Mouse (Mus musculus) megakaryocyte, embryonic 14.5 days (primary cell): ENCODE data around the gene Chsy1. TPM values are rescaled to one million over a fixed set of nuclear protein-coding genes. Genes with fewer than 3 reads are reported as not detected.

Experiments used
- H3K27me3 ChIP-seq: replicated peaks from 2 replicates; pipeline ENCODE3; 2012; ENCODE audit warnings: inconsistent platforms
- H3K36me3 ChIP-seq: replicated peaks from 2 replicates; pipeline ENCODE3; 2012; ENCODE audit warnings: low read length, inconsistent platforms, mixed read lengths
- H3K4me1 ChIP-seq: 2 replicates; pipeline ENCODE4 v1.6.1; 2012; ENCODE audit warnings: inconsistent platforms
- H3K4me3 ChIP-seq: replicated peaks from 2 replicates; pipeline ENCODE3; 2012; ENCODE audit warnings: moderate library complexity, mild to moderate bottlenecking, inconsistent platforms
- H3K9me3 ChIP-seq: 2 replicates; pipeline ENCODE4 v1.6.1; 2012; ENCODE audit warnings: inconsistent platforms
- FLI1 ChIP-seq: IDR thresholded peaks from 2 replicates; pipeline ENCODE4 v1.6.1; 2012; ENCODE audit warnings: low read length, inconsistent platforms, mixed read lengths
- GATA1 ChIP-seq: IDR thresholded peaks from 3 replicates; pipeline ENCODE4 v1.6.1; 2012; ENCODE audit warnings: mixed read lengths, low read length, inconsistent platforms, borderline replicate concordance
- polyA plus RNA-seq: library from polyadenylated mRNA; stranded (reverse); fragments of >175 nt; gene quantifications from 2 replicates; pipeline ENCODE4 v1.2.3, GENCODE M21; 2012; ENCODE audit warnings: low replicate concordance; ENCODE audit not compliant: insufficient read depth

Gene Chsy1
- polyA plus RNA-seq, 1 experiment, result 14.4 TPM

DNA sequence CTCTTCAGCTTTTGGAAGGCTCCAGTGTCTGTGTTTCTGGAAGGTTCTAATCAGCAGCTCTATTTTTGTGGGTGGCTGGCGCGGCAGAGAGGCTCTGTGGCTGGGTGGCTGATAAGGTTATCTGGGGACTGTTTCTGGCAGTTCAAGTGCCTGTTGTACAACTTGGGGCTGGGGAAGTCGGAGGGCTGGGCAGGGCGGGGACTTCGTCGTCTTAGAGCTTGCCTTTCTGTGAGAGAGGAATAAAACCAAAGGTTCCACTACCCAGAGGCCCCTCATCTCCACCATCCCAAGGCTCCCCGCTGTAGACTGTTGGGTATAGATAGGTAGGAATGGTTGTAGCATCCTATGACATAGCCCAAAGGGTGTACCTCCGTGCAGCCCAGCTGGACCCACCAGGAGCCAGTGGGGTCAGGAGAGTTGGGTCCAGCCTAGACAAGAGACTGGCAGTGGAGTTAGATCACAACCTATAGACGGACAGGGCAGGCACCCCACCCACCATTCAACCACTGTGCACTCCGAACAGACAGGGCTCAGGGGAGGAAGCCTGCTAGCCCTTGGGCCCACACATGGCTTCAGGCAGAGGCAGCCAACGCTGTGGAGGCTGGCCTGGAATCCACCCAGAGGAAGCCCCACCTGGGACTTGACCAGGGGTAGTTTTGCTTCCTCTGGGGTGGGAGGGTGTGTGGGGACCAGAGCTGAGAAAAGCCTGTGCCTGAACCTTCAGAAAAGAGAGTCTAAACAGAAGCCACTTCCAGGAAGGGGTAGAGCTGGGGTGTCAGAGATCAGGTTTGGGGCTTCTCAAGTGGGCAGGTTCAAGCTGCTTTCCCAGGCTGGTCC is 87.5 kb downstream of the Chsy1 start:
- Histone ChIP-seq H3K9me3 (no peaks in the 10 kb centered on the region), H3K4me1 (peaks cover 95% of the 10 kb centered on the region), H3K27me3 (no peaks in the 10 kb centered on the region), H3K4me3 (peak overlapping the region; percentile 86), H3K36me3 (no peaks in the 10 kb centered on the region)
- TF ChIP-seq GATA1 (0 out of 3 replicates have a peak, but pooled peaks have one; percentile 26), FLI1 (no peak)

DNA sequence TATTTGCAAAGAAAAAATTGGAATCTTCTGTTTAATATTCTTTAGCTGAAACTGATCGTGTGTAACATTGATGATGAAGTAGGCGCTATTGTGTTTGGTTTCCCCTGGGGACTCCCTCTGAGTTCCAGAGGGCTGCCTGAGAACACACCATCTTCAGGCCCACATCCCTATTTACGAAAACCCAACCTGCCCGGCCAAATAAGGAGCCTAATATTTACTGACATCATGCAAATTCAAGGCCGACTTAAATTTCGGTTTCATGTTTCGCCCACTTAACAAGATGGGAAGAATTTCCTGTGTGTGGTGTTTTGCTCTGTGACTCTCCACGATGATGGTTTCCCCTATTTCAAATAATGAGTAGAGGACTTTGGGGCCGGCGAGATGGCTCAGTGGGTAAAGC is 89.1 kb downstream of the Chsy1 start:
- H3K9me3 ChIP-seq, result no peaks in the 10 kb centered on the region
- no peaks in the 10 kb centered on the region for H3K27me3 ChIP-seq
- H3K36me3 ChIP-seq, result peaks cover 7% of the 10 kb centered on the region
- TF ChIP-seq GATA1 (no peak), FLI1 (no peak)
- peaks cover 91% of the 10 kb centered on the region for H3K4me1 ChIP-seq
- H3K4me3 ChIP-seq, result peak overlapping the region; percentile 80

DNA sequence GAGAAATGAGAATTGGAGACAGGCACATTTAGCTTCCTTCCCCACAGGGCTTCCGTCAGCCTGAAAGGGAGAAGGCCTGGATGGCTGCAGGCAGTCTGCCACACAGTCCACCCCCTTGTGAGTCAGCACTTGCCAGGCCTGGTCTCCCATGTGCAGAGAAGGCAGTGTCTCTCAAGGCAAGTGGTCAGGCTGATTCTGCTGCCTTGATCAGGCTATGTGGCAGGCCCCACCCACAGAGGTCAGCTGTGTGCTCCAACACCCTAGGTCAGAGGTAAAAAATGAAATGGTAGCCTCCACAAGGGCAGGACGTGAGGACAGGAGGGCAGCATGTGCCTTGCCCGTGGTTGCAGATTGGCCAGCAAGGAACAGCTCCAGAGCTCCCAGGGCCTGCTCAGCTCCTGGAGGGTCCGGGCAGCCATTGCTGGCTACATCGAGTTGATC is 90.1 kb downstream of the Chsy1 start:
- Histone ChIP-seq H3K4me1 (peaks cover 81% of the 10 kb centered on the region), H3K36me3 (peaks cover 15% of the 10 kb centered on the region), H3K27me3 (no peaks in the 10 kb centered on the region), H3K9me3 (0 out of 2 replicates have a peak, but pooled peaks cover under 1% of the 10 kb centered on the region), H3K4me3 (peak overlapping the region; percentile 80)
- no peak for TF ChIP-seq FLI1
- TF ChIP-seq GATA1, result no peak

DNA sequence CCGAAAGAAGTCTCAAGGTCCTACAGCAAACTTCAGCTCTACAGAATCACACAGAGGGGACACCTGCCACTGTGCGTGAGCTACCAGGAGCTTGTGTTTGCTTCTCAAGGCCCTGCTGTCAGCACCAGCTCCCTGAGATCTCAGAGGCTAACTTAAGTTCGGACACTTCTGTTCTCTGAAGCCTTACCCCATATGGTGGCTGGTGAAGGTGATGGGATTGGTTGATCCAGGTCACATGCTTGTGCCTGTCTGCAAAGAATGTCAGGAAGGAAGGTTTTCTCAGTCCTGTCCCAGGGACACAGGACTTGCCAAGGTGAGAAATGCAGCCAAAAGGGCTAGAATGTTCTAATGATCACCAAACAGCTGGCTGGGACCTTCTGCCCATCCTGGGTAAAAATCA is 91.1 kb downstream of the Chsy1 start:
- no peak for TF ChIP-seq FLI1
- TF ChIP-seq GATA1, result no peak
- H3K4me1 ChIP-seq, result peaks cover 72% of the 10 kb centered on the region
- peaks cover 4% of the 10 kb centered on the region for H3K9me3 ChIP-seq
- no peak overlapping the region for H3K4me3 ChIP-seq
- peaks cover 23% of the 10 kb centered on the region for H3K36me3 ChIP-seq
- H3K27me3 ChIP-seq, result no peaks in the 10 kb centered on the region

DNA sequence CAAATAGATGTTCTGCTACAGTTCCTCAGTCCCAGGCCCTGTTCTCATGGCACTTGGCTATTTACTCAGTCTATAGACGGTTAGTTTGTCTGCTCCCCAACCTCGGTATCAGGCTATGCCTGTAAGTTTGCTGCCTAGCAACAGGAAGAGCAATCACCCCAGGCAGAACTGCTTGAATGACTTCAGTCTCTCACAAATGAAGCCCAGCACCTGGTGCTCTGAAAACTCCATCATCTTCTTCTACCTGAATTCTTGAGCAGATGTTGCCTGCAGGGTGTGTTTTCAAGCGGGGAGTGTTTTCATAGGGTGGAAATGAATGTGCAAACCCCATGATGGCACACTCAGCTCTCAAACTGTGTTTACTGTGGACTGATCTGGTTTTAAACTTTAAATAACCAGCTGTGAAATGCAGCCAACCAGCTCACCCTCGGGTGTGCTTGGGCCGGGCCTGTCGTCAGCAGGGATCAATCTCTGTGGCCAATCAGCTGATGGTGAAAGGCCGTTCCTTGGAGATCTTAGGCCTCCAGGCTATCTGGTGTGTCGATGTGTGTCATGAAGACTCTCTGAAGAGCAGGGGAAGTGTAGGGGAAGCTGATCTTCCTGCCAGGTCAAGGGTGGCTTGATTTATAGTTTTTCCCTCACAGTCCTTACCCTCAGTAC is 91.6 kb downstream of the Chsy1 start:
- H3K4me3 ChIP-seq, result peak overlapping the region; percentile 29
- peaks cover 4% of the 10 kb centered on the region for H3K9me3 ChIP-seq
- TF ChIP-seq GATA1, result no peak
- no peak for TF ChIP-seq FLI1
- peaks cover 23% of the 10 kb centered on the region for H3K36me3 ChIP-seq
- H3K4me1 ChIP-seq, result peaks cover 66% of the 10 kb centered on the region
- H3K27me3 ChIP-seq, result no peaks in the 10 kb centered on the region

DNA sequence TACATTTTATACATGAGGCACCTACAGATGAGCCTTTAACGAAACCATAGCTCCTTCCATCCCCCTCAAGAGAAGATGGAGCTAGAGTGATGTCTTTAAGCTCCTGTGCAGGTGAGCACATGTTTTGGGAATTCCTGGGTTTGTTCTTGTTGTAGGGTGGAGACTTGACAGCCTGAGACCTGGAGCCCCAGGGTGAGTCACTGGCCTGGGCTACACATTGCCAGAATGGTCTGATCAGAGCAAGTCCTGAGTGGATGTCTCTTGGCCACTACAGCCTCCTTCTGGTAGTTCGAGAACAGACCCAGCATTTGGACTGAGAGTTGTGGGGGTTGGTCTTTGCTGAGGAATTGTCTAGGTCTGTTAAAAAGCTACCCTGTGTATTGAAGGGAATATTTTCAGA is 92.3 kb downstream of the Chsy1 start:
- TF ChIP-seq GATA1, result no peak
- no peak for TF ChIP-seq FLI1

DNA sequence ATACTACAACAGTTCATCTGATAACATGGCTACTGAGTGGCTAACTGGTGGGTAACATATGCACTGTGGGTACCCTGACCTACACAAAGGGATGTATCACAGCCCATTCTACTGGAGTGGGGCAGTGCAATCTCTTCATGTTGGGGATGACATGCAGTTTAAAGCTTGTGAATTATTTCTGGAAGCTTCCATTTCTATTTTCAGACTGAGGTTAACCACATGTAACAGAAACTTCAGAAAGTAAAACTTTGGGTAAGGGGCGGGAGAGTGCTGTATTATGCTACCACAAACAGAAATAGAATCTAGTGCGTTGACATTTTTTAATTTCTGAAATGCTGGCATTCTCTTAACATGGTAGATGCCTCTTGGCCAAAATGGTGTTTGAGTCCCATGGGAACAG is 100.6 kb downstream of the Chsy1 start:
- no peak for TF ChIP-seq FLI1
- no peak for TF ChIP-seq GATA1
- Histone ChIP-seq H3K4me3 (peak overlapping the region; percentile 40), H3K9me3 (peaks cover 24% of the 10 kb centered on the region), H3K4me1 (peaks cover 57% of the 10 kb centered on the region), H3K27me3 (no peaks in the 10 kb centered on the region), H3K36me3 (peaks cover 35% of the 10 kb centered on the region)

More for the DNA sequence above, 92.3 kb downstream of the Chsy1 start:
- H3K4me3 ChIP-seq, result no peak overlapping the region
- peaks cover 63% of the 10 kb centered on the region for H3K4me1 ChIP-seq
- H3K9me3 ChIP-seq, result peaks cover 4% of the 10 kb centered on the region
- H3K27me3 ChIP-seq, result no peaks in the 10 kb centered on the region
- peaks cover 26% of the 10 kb centered on the region for H3K36me3 ChIP-seq

DNA sequence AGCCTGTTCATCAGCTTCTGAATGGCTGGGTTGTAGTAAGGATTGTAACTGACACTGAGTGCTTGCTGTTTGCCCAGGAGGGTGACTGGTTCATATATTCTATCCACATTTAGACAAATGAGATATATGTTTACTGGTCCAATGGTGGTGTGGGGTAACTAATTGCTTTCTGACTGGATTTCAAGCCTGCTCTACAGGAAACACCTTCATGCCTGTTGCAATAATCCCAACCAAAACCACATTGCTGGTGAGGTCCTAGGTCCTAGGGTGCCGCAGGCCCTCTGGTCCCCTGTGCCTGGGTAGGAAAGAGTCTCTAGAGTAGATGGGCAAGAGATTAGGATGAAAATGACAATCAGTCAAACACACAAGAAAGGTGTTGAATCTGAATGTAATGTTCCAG is 103.6 kb downstream of the Chsy1 start:
- Histone ChIP-seq H3K27me3 (no peaks in the 10 kb centered on the region), H3K4me1 (peaks cover 79% of the 10 kb centered on the region), H3K36me3 (peaks cover 16% of the 10 kb centered on the region), H3K4me3 (no peak overlapping the region), H3K9me3 (peaks cover 12% of the 10 kb centered on the region; the same call in 1 of the 2 replicates)
- TF ChIP-seq FLI1, result no peak
- TF ChIP-seq GATA1, result no peak

DNA sequence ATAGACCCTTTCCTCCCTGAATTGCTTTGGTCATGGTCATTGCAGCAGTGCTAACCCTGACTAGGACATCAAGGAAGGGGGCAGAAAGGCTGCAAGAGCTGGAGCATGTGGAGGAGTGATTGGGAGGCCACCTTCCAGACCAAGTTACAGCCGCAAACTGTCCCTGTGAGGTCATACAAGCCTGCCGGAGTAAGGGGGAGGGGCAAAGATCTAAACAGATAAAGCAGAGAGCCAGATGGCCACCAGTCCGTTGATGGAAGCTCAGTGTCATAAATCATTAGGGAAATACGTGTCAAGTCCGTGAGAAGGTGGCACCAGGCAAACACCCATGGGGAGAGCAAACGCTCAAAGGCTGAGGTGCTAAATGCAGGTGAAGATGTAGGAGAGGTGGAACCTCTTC is 105.2 kb downstream of the Chsy1 start:
- Histone ChIP-seq H3K36me3 (peaks cover 8% of the 10 kb centered on the region), H3K27me3 (no peaks in the 10 kb centered on the region), H3K9me3 (peaks cover 5% of the 10 kb centered on the region; the same call in 1 of the 2 replicates), H3K4me1 (peaks cover 83% of the 10 kb centered on the region), H3K4me3 (no peak overlapping the region)
- no peak for TF ChIP-seq GATA1
- TF ChIP-seq FLI1, result no peak

DNA sequence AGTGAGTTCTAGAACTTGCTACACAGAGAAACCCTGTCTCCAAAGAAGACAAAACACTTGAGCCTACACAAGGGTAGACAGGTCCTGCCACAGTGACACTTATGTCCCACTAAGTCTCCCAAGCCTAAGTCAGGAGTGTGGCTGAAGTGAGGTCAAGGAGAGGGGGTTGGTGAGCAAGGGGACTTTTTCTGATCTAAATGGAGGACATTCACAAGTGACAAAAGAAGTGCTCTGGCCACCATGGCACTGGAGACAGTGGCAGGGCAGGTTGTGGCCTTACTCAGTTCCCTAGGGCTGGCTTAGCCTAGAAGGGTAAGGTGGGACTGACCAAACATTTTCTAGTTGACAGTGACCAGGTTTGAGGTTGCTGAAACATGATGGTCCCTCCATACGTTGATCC is 106.6 kb downstream of the Chsy1 start:
- peaks cover 81% of the 10 kb centered on the region for H3K4me1 ChIP-seq
- H3K9me3 ChIP-seq, result peaks cover 5% of the 10 kb centered on the region; the same call in 1 of the 2 replicates
- TF ChIP-seq FLI1, result no peak
- no peak overlapping the region for H3K4me3 ChIP-seq
- H3K36me3 ChIP-seq, result peaks cover 8% of the 10 kb centered on the region
- no peaks in the 10 kb centered on the region for H3K27me3 ChIP-seq
